Mouse (Mus musculus): ENCODE data around the gene Utp20.

Gene Utp20

GRCm38 (mm10) chr10:88717756-88718025, 108.9 kb downstream of the Utp20 start:
- DNase-seq (ENCODE audit: low read depth, low spot score) = no peak

- no peak for DNase-seq (ENCODE audit: low read depth, low spot score)
These were observed 109.4 kb downstream of the Utp20 start for GRCm38 (mm10) chr10:88716986-88717755.

GRCm38 (mm10) chr10:88715621-88716020, 111.0 kb downstream of the Utp20 start:
- DNase-seq (ENCODE audit: low read depth, low spot score) = no peak

- DNase-seq (ENCODE audit: low read depth, low spot score) = no peak
These were observed 111.9 kb downstream of the Utp20 start for GRCm38 (mm10) chr10:88714744-88715143.

- no peak for DNase-seq (ENCODE audit: low read depth, low spot score)
These were observed 114.2 kb downstream of the Utp20 start for GRCm38 (mm10) chr10:88712359-88712758.

- no peak for DNase-seq (ENCODE audit: low read depth, low spot score)
These were observed 117.7 kb downstream of the Utp20 start for GRCm38 (mm10) chr10:88708671-88709523.

GRCm38 (mm10) chr10:88700938-88701337, 125.7 kb downstream of the Utp20 start:
- DNase-seq (ENCODE audit: low read depth, low spot score) = no peak

All from brain, embryonic 18.5 days (tissue).